Mouse (Mus musculus): ENCODE results near the gene Taf9. TPM values are rescaled to one million over a fixed set of nuclear protein-coding genes. Genes with fewer than 3 reads are reported as not detected.

Taf9 gene
- polyA plus RNA-seq, 1 experiment = 0.63 TPM

DNA sequence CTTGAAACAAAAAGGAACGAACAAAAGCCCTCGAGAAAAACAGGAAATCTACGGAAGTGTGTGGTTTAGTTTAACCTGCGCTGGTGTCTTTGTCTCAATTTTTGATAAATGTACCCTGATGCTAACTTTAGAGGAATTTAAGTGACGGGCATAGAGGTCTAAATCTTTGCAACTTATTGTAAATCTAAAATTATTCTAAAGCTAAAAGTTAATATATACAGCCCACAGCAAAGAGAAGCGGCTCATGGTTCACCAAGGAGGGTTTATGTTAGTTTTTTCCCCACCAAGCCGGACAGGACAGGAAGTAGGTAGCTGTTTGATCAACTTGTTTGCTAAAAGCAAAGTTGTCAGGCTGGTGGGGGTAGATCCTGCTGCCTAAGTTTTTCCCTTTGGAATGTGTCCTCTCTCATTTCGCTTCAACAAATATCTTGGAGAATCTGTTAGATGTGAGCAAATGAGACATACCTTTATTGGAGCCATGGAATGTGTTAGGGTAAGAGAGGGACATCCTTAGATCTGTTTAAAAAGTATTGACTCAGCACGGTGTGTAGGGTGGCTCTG is 18.9 kb downstream of the Taf9 start:
- 13% methylated on average over 9 of the region's 9 CpGs for WGBS

DNA sequence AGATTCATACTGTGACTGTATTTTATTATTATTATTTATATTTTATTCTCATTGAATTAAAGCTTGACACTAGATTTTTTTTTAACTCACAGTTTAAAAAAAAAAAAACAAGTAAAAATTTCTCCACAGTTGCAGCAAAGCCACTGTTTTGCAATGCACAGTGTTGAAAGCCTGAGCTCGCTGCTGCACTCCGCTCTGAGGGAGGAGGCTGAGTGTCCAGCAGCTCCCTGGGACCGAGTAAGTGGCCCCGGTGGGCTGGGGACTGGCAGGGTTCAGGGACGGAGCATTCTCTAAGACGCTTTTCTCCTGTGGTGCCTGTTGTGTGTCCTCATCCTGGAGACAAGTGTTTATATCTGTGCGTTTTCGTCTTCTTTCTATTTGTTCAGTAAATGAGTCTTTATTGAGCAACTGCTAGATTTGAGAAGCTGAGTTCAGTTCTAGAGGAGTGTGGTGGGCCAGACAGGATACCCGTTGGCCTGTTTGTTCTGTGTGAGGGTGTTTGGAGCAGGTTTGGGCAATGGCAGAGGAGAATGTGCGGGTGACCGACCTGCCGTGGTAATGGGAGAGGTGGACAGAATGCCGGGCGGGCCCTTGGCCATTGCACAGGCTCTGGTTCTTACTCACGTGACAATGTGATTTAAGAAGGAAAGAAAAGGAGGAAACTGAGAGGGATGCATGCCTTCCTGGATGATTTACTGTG is 24.7 kb downstream of the Taf9 start:
- Histone ChIP-seq H3K4me1 (ENCODE audit: control insufficient read depth, insufficient read depth, insufficient read length, low read length) (no peaks in the 10 kb centered on the region), H3K27ac (ENCODE audit: insufficient read depth, low read depth, low read length) (no peak overlapping the region), H3K4me3 (ENCODE audit: low read depth, low read length) (no peak overlapping the region), H3K36me3 (ENCODE audit: control insufficient read depth, insufficient read depth, low read length) (no peaks in the 10 kb centered on the region), H3K27me3 (ENCODE audit: control insufficient read depth, insufficient read depth, low read length) (no peaks in the 10 kb centered on the region)
- TF ChIP-seq POLR2A (IDR thresholded peaks at IDR 0.05; ENCODE audit: low read depth, low read length) = no peak
- TF ChIP-seq CTCF (IDR thresholded peaks at IDR 0.05; ENCODE audit: extremely low read depth, insufficient read length, insufficient replicate concordance, low read depth, low read length) = no peak
- 89% methylated on average over 15 of the region's 15 CpGs for WGBS

More for the DNA sequence above, 18.9 kb downstream of the Taf9 start:
- Histone ChIP-seq H3K27me3 (ENCODE audit: control insufficient read depth, insufficient read depth, low read length) (no peaks in the 10 kb centered on the region), H3K27ac (ENCODE audit: insufficient read depth, low read depth, low read length) (no peak overlapping the region), H3K4me3 (ENCODE audit: low read depth, low read length) (no peak overlapping the region), H3K4me1 (ENCODE audit: control insufficient read depth, insufficient read depth, insufficient read length, low read length) (peaks cover 7% of the 10 kb centered on the region; the same call in 1 of the 2 replicates), H3K36me3 (ENCODE audit: control insufficient read depth, insufficient read depth, low read length) (peaks cover 4% of the 10 kb centered on the region; the same call in 1 of the 2 replicates)
- no peak for TF ChIP-seq POLR2A (IDR thresholded peaks at IDR 0.05; ENCODE audit: low read depth, low read length)
- no peak for TF ChIP-seq CTCF (IDR thresholded peaks at IDR 0.05; ENCODE audit: extremely low read depth, insufficient read length, insufficient replicate concordance, low read depth, low read length)

DNA sequence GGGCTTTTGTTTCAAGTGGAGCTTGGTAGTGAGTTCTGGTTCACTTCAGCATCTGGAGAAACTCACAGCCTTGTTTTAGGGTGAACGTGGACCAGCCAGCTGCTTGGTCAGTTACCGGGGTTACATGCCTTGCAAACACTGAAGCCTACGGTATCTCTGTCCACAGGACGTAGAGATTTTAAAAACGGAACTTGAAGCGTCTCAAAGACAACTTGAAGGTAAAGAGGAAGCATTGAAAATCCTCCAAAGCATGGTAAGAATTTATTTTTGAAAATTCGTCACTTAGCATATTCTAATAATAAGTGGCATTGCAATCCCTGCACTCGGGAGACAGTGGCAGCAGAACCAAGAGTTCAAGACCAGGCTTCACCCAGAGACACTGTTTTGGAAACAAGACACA is 30.2 kb downstream of the Taf9 start:
- H3K27me3 ChIP-seq (ENCODE audit: control insufficient read depth, insufficient read depth, low read length) = no peaks in the 10 kb centered on the region
- H3K4me1 ChIP-seq (ENCODE audit: control insufficient read depth, insufficient read depth, insufficient read length, low read length) = no peaks in the 10 kb centered on the region
- no peaks in the 10 kb centered on the region for H3K36me3 ChIP-seq (ENCODE audit: control insufficient read depth, insufficient read depth, low read length)
- H3K27ac ChIP-seq (ENCODE audit: insufficient read depth, low read depth, low read length) = no peak overlapping the region
- 95% methylated on average over 8 of the region's 8 CpGs for WGBS
- no peak overlapping the region for H3K4me3 ChIP-seq (ENCODE audit: low read depth, low read length)
- no peak for TF ChIP-seq POLR2A (IDR thresholded peaks at IDR 0.05; ENCODE audit: low read depth, low read length)
- TF ChIP-seq CTCF (IDR thresholded peaks at IDR 0.05; ENCODE audit: extremely low read depth, insufficient read length, insufficient replicate concordance, low read depth, low read length) = no peak

GRCm38 (mm10) chr13:100682837-100683236 is 31.5 kb downstream of the Taf9 start:
- Histone ChIP-seq H3K27ac (ENCODE audit: insufficient read depth, low read depth, low read length) (no peak overlapping the region), H3K36me3 (ENCODE audit: control insufficient read depth, insufficient read depth, low read length) (no peaks in the 10 kb centered on the region), H3K4me1 (ENCODE audit: control insufficient read depth, insufficient read depth, insufficient read length, low read length) (no peaks in the 10 kb centered on the region), H3K4me3 (ENCODE audit: low read depth, low read length) (no peak overlapping the region), H3K27me3 (ENCODE audit: control insufficient read depth, insufficient read depth, low read length) (no peaks in the 10 kb centered on the region)
- TF ChIP-seq POLR2A (IDR thresholded peaks at IDR 0.05; ENCODE audit: low read depth, low read length) (no peak), CTCF (IDR thresholded peaks at IDR 0.05; ENCODE audit: extremely low read depth, insufficient read length, insufficient replicate concordance, low read depth, low read length) (no peak)
- 59% methylated on average over 2 of the region's 2 CpGs for WGBS

DNA sequence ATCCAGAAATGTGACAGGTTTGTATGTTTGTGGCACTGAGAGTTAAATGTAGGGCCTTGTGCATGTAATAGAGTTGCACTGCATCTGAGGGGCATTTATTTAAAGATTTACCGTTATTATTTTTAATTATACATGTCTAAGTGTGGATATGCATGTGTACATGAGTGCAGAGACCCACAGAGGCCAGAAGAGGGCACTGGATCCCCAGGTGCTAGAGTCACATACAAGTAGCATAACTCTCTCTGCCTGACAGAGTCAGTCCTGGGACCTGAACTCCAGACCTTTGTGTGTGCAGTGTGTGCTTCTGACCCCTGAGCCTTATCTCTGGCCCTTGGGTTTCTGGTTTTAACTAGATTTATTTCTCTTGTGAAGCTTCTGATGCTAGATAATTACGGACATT is 33.0 kb downstream of the Taf9 start:
- Histone ChIP-seq H3K4me3 (ENCODE audit: low read depth, low read length) (no peak overlapping the region), H3K27ac (ENCODE audit: insufficient read depth, low read depth, low read length) (no peak overlapping the region), H3K36me3 (ENCODE audit: control insufficient read depth, insufficient read depth, low read length) (no peaks in the 10 kb centered on the region), H3K27me3 (ENCODE audit: control insufficient read depth, insufficient read depth, low read length) (no peaks in the 10 kb centered on the region), H3K4me1 (ENCODE audit: control insufficient read depth, insufficient read depth, insufficient read length, low read length) (no peaks in the 10 kb centered on the region)
- TF ChIP-seq CTCF (IDR thresholded peaks at IDR 0.05; ENCODE audit: extremely low read depth, insufficient read length, insufficient replicate concordance, low read depth, low read length) = no peak
- no peak for TF ChIP-seq POLR2A (IDR thresholded peaks at IDR 0.05; ENCODE audit: low read depth, low read length)
- 74% methylated on average over 2 of the region's 2 CpGs for WGBS

DNA sequence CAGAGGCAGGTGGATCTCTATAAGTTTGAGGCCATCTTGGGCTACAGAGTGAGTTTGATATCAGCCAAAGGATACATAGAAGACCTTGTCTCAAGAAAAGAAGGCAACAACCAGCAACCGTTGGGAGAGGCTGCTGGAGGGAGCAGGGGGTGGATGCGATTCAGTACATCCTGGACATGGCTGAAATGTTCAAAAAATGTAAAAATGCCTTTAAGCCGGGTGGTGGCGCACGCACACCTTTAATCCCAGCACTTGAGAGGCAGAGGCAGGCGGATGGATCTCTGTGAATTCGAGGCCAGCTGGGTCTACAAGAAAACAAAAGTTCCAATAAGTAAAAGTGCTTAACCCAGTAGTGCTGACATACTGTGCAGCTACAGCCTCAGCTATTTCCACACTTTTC is 36.1 kb downstream of the Taf9 start:
- H3K4me1 ChIP-seq (ENCODE audit: control insufficient read depth, insufficient read depth, insufficient read length, low read length) = no peaks in the 10 kb centered on the region
- no peaks in the 10 kb centered on the region for H3K27me3 ChIP-seq (ENCODE audit: control insufficient read depth, insufficient read depth, low read length)
- TF ChIP-seq POLR2A (IDR thresholded peaks at IDR 0.05; ENCODE audit: low read depth, low read length) (no peak), CTCF (IDR thresholded peaks at IDR 0.05; ENCODE audit: extremely low read depth, insufficient read length, insufficient replicate concordance, low read depth, low read length) (no peak)
- no peak overlapping the region for H3K4me3 ChIP-seq (ENCODE audit: low read depth, low read length)
- H3K36me3 ChIP-seq (ENCODE audit: control insufficient read depth, insufficient read depth, low read length) = no peaks in the 10 kb centered on the region
- WGBS = 79% methylated on average over 7 of the region's 7 CpGs
- no peak overlapping the region for H3K27ac ChIP-seq (ENCODE audit: insufficient read depth, low read depth, low read length)

GRCm38 (mm10) chr13:100697541-100697940 is 46.2 kb downstream of the Taf9 start:
- peaks cover 36% of the 10 kb centered on the region for H3K36me3 ChIP-seq (ENCODE audit: control insufficient read depth, insufficient read depth, low read length)

More at GRCm38 (mm10) chr13:100697541-100697940, 46.2 kb downstream of the Taf9 start:
- TF ChIP-seq CTCF (IDR thresholded peaks at IDR 0.05; ENCODE audit: extremely low read depth, insufficient read length, insufficient replicate concordance, low read depth, low read length) = no peak
- no peak for TF ChIP-seq POLR2A (IDR thresholded peaks at IDR 0.05; ENCODE audit: low read depth, low read length)
- WGBS = 86% methylated on average over 3 of the region's 3 CpGs
- H3K27me3 ChIP-seq (ENCODE audit: control insufficient read depth, insufficient read depth, low read length) = no peaks in the 10 kb centered on the region
- no peaks in the 10 kb centered on the region for H3K4me1 ChIP-seq (ENCODE audit: control insufficient read depth, insufficient read depth, insufficient read length, low read length)
- H3K27ac ChIP-seq (ENCODE audit: insufficient read depth, low read depth, low read length) = no peak overlapping the region
- H3K4me3 ChIP-seq (ENCODE audit: low read depth, low read length) = no peak overlapping the region
